8 mouse cellular contexts compared by ENCODE assay signal in the genomic region with DNA sequence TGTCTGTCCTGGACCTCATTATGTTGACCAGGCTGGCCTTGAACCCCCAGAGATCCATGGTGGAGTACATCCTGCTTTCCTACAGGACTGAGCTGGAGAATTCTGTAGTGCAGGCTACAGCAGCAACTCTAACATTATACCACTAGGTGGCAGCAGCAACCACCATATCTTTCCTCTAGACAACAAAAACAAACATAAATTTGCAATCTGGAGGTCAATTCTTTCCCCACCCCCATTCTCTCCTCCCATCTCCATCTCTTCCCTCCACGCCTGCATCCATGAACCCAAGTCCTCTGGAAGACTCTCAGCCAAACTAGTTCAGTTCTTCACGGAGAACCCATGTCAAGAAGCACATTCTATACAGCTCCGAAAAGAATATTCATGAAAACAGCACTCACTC. TPM values are rescaled to one million over a fixed set of nuclear protein-coding genes. Genes with fewer than 3 reads are reported as not detected.
A peak's percentile ranks its signal among the peaks of the same experiment; 100 is the strongest.
DNase-seq lines count a peak whose midpoint lies in the region; ATAC-seq and TF ChIP-seq lines count a peak whose summit lies in the region.

No protein-coding gene starts in this region.

- no peak overlapping the region for H3K9ac ChIP-seq in ES-Bruce4 (ENCODE audit: low read depth, poor library complexity, severe bottlenecking)
- H3K9ac ChIP-seq in heart, embryonic 13.5 days: no peak overlapping the region
- H3K9ac ChIP-seq in midbrain, embryonic 11.5 days (ENCODE audit: low read length): no peak overlapping the region

- TF ChIP-seq POLR2A in ES-Bruce4 (IDR thresholded peaks at IDR 0.05; ENCODE audit: insufficient read depth, low read length): no peak

- H3K4me3 ChIP-seq in gastrocnemius, adult 2 months: peak overlapping the region; percentile 65
- peak overlapping the region; percentile 35 for H3K4me3 ChIP-seq in ES-Bruce4 (ENCODE audit: low read depth, low read length)
- peak overlapping the region; percentile 15 for H3K4me3 ChIP-seq in heart, embryonic 13.5 days
- H3K4me3 ChIP-seq in midbrain, embryonic 11.5 days (ENCODE audit: low read depth, low read length): no peak overlapping the region

- WGBS in heart, embryonic 13.5 days: 30% methylated on average over 3 of the region's 3 CpGs
- WGBS in midbrain, embryonic 11.5 days: 27% methylated on average over 3 of the region's 3 CpGs

- peak overlapping the region; percentile 44; the same call in 1 of the 2 replicates for H3K27ac ChIP-seq in gastrocnemius, adult 2 months
- no peak overlapping the region for H3K27ac ChIP-seq in ES-Bruce4 (ENCODE audit: insufficient read depth, low read length)
- no peak overlapping the region for H3K27ac ChIP-seq in heart, embryonic 13.5 days (replicated peaks)
- no peak overlapping the region for H3K27ac ChIP-seq in midbrain, embryonic 11.5 days (ENCODE audit: low read depth, low read length)

- H3K9me3 ChIP-seq in ES-Bruce4 (replicated peaks; ENCODE audit: control insufficient read depth, insufficient read depth, low read length, poor library complexity, severe bottlenecking): no peaks in the 10 kb centered on the region
- no peaks in the 10 kb centered on the region for H3K9me3 ChIP-seq in heart, embryonic 13.5 days
- no peaks in the 10 kb centered on the region for H3K9me3 ChIP-seq in midbrain, embryonic 11.5 days (ENCODE audit: control insufficient read depth, low read length)

- TF ChIP-seq CTCF in gastrocnemius, adult 2 months (IDR thresholded peaks at IDR 0.05): peak; percentile 76
- TF ChIP-seq CTCF in ES-Bruce4 (IDR thresholded peaks at IDR 0.05; ENCODE audit: low read depth, low read length): peak; percentile 3

- no peak for ATAC-seq in heart, embryonic 13.5 days (ENCODE audit: extremely low read depth, insufficient number of reproducible peaks, low FRiP score, low TSS enrichment)
- ATAC-seq in midbrain, embryonic 11.5 days (ENCODE audit: low FRiP score): peak; percentile 22; the same call in 1 of the 2 replicates

- no peak for DNase-seq in gastrocnemius, adult 2 months
- no peak for DNase-seq in gastrocnemius, postnatal 25 days
- peak; percentile 16 to 49 for DNase-seq in cerebellum, postnatal 36 days
- DNase-seq in kidney, postnatal 10 days: peak; percentile 53
- DNase-seq in midbrain, embryonic 11.5 days (ENCODE audit: low spot score, missing footprints): peak; percentile 91
- DNase-seq in ovary, postnatal 36 days (ENCODE audit: low spot score): no peak

- H3K4me1 ChIP-seq in ES-Bruce4 (ENCODE audit: control insufficient read depth, insufficient read depth, low read length): peaks cover 4% of the 10 kb centered on the region
- peaks cover 11% of the 10 kb centered on the region for H3K4me1 ChIP-seq in heart, embryonic 13.5 days
- H3K4me1 ChIP-seq in midbrain, embryonic 11.5 days (ENCODE audit: control insufficient read depth, insufficient read depth, low read length): no peaks in the 10 kb centered on the region; the same call in 1 of the 2 replicates

- intact Hi-C loops in gastrocnemius, adult 2 months (cut with DNase I): loop anchor here (5.0 kb wide), 2 partner anchors 38 to 118 kb away; a partner anchor contains a TSS

- H3K27me3 ChIP-seq in ES-Bruce4 (ENCODE audit: control insufficient read depth, insufficient read depth, low read length, poor library complexity, severe bottlenecking): no peaks in the 10 kb centered on the region
- H3K27me3 ChIP-seq in heart, embryonic 13.5 days (replicated peaks): 0 out of 2 replicates have a peak, but pooled peaks cover 4% of the 10 kb centered on the region
- no peaks in the 10 kb centered on the region for H3K27me3 ChIP-seq in midbrain, embryonic 11.5 days (ENCODE audit: control insufficient read depth, insufficient read depth, low read length)

- no peak for TF ChIP-seq EP300 in ES-Bruce4 (IDR thresholded peaks at IDR 0.05; ENCODE audit: insufficient read depth, low read depth, low read length)

- no peaks in the 10 kb centered on the region for H3K36me3 ChIP-seq in ES-Bruce4 (ENCODE audit: control insufficient read depth, insufficient read depth, low read length, poor library complexity, severe bottlenecking)
- H3K36me3 ChIP-seq in heart, embryonic 13.5 days: no peaks in the 10 kb centered on the region
- no peaks in the 10 kb centered on the region for H3K36me3 ChIP-seq in midbrain, embryonic 11.5 days (ENCODE audit: control insufficient read depth, insufficient read depth, low read length)

- peak overlapping the region; percentile 64 for H3K4me2 ChIP-seq in heart, embryonic 13.5 days
- no peak overlapping the region for H3K4me2 ChIP-seq in midbrain, embryonic 11.5 days

RNA-seq across cellular contexts. Expression of a gene that starts 12.6 kb away (rescaled TPM):
- total RNA-seq in gastrocnemius, adult 2 months (2021): 10 to 100 TPM; 17.3 to 18.1 TPM
- 10 to 100 TPM; 12.5 to 13.6 TPM for total RNA-seq in gastrocnemius, postnatal 25 days (2021)
- polyA plus RNA-seq in ES-Bruce4 (2011; ENCODE audit: insufficient read depth, insufficient read length, low read depth, missing spikeins): 6.5 and 7.2 TPM in 2 replicates
- polyA plus RNA-seq in heart, embryonic 13.5 days (2015; fragmentation: Nextera tagmentation; extraction: Ambion mirVana): 1.0 and 1.1 TPM in 2 replicates
- polyA plus RNA-seq in midbrain, embryonic 11.5 days (2014; fragmentation: Nextera tagmentation; extraction: Ambion mirVana): 1.9 TPM in 2 replicates

RNA-seq across cellular contexts. Expression of a gene that starts 39.7 kb away (rescaled TPM):
- 1 to 10 TPM; 4.1 to 4.9 TPM for total RNA-seq in gastrocnemius, adult 2 months (2021)
- 1 to 10 TPM; 4.9 to 5.9 TPM for total RNA-seq in gastrocnemius, postnatal 25 days (2021)
- polyA plus RNA-seq in ES-Bruce4 (2011; ENCODE audit: insufficient read depth, insufficient read length, low read depth, missing spikeins): 12.8 and 16.4 TPM in 2 replicates
- polyA plus RNA-seq in heart, embryonic 13.5 days (2015; fragmentation: Nextera tagmentation; extraction: Ambion mirVana): 5.7 and 6.0 TPM in 2 replicates
- 8.9 and 9.8 TPM in 2 replicates for polyA plus RNA-seq in midbrain, embryonic 11.5 days (2014; fragmentation: Nextera tagmentation; extraction: Ambion mirVana)

Comparison
In these comparisons a context has a peak if more than half of its experiments do, and no peak if none do; other contexts are left out.
1. DNase-seq: peak in cerebellum, postnatal 36 days (2 of 2), kidney, postnatal 10 days (single experiment) and midbrain, embryonic 11.5 days (single experiment); none in gastrocnemius, adult 2 months (single experiment), gastrocnemius, postnatal 25 days (single experiment) and ovary, postnatal 36 days (single experiment).